Mouse (Mus musculus): Measurements from ENCODE around the gene Arpp21. TPM values are rescaled to one million over a fixed set of nuclear protein-coding genes. Genes with fewer than 3 reads are reported as not detected.

Arpp21 gene
- polyA plus RNA-seq, 1 experiment from 2014 or later: 32.2 TPM

DNA sequence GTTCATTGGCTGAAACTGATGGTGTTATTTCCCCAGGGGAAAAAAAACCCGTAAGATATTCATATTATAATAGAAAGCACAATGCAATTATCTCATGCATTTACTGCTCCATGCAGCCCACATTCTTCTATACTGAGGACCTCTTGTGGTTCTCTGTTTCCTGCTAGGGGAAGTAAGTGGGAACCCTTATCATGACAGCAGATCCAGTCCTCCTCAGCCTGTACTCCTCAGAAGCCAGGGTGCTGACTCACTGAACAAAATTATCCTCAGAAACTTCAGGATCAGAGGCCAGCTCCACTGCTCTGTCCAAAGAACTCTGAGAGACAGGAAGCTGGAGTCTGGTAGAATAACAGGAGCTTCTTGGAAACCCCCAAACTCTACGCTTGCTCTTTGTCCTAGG is 10.7 kb downstream of the Arpp21 start:
- Histone ChIP-seq H3K27me3 (ENCODE audit: control insufficient read depth, insufficient read depth, low read length) (no peaks in the 10 kb centered on the region), H3K27ac (ENCODE audit: low read length) (no peak overlapping the region), H3K9ac (ENCODE audit: low read length) (no peak overlapping the region), H3K4me2 (ENCODE audit: low read depth, low read length) (no peak overlapping the region), H3K36me3 (ENCODE audit: control insufficient read depth, insufficient read depth) (no peaks in the 10 kb centered on the region), H3K4me3 (ENCODE audit: low read length) (no peak overlapping the region), H3K9me3 (replicated peaks; ENCODE audit: control insufficient read depth, low read length) (no peaks in the 10 kb centered on the region), H3K4me1 (ENCODE audit: control insufficient read depth, insufficient read depth, low read length) (peaks cover 10% of the 10 kb centered on the region; the same call in 1 of the 2 replicates)
- 55% methylated on average over 2 of the region's 2 CpGs for WGBS
- ATAC-seq (replicated peaks; ENCODE audit: extremely low read depth, insufficient read depth, low FRiP score): peak; percentile 66; the same call in 1 of the 2 replicates

DNA sequence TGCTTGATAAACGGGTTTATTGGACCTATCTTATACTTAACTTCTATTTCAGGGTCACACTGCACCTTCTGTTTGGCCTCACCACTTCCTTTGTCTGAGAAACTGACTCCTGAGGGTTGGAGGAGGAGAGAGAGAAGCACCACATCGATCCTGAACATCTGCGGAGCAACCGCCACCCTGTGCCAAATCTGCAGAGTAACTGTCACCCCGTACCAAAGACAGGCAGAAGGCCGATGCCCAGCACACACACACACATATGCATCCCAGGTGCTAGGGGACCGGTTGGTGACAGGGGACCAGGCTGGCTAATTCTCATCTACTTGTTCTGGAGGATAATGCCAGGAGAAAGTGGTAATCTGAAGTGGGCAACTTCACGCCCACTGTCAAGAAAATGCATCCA is 16.4 kb downstream of the Arpp21 start:
- Histone ChIP-seq H3K9me3 (replicated peaks; ENCODE audit: control insufficient read depth, low read length) (no peaks in the 10 kb centered on the region), H3K4me3 (ENCODE audit: low read length) (no peak overlapping the region), H3K4me1 (ENCODE audit: control insufficient read depth, insufficient read depth, low read length) (no peaks in the 10 kb centered on the region), H3K27me3 (ENCODE audit: control insufficient read depth, insufficient read depth, low read length) (no peaks in the 10 kb centered on the region), H3K36me3 (ENCODE audit: control insufficient read depth, insufficient read depth) (no peaks in the 10 kb centered on the region), H3K27ac (ENCODE audit: low read length) (no peak overlapping the region), H3K4me2 (ENCODE audit: low read depth, low read length) (no peak overlapping the region), H3K9ac (ENCODE audit: low read length) (no peak overlapping the region)
- ATAC-seq (replicated peaks; ENCODE audit: extremely low read depth, insufficient read depth, low FRiP score): peak; percentile 56
- WGBS: 75% methylated on average over 8 of the region's 8 CpGs

DNA sequence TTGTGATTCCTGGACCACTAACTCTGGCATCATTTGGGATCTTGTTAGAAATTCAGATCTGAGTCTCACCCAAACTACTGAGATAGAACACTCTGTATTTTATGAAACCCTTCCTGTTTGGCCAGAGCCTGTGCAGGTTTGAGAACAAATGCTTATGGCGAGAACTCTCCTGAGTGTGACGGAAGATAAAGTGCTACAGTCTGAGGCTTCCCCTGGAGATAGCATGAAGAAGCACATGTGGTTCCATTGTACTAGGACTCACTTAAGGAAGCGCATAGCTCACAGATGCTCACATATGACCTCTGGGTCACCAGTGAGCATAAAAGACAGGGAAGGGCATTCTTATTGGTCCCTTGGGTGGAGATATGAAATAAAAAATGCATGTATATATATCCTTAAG is 17.5 kb downstream of the Arpp21 start:
- Histone ChIP-seq H3K27ac (ENCODE audit: low read length) (no peak overlapping the region; the same call in 1 of the 2 replicates), H3K4me3 (ENCODE audit: low read length) (no peak overlapping the region), H3K4me1 (ENCODE audit: control insufficient read depth, insufficient read depth, low read length) (no peaks in the 10 kb centered on the region), H3K4me2 (ENCODE audit: low read depth, low read length) (no peak overlapping the region), H3K9me3 (replicated peaks; ENCODE audit: control insufficient read depth, low read length) (no peaks in the 10 kb centered on the region), H3K36me3 (ENCODE audit: control insufficient read depth, insufficient read depth) (no peaks in the 10 kb centered on the region), H3K27me3 (ENCODE audit: control insufficient read depth, insufficient read depth, low read length) (no peaks in the 10 kb centered on the region), H3K9ac (ENCODE audit: low read length) (no peak overlapping the region)
- no peak for ATAC-seq (replicated peaks; ENCODE audit: extremely low read depth, insufficient read depth, low FRiP score)
- WGBS: 66% methylated on average over 3 of the region's 3 CpGs

DNA sequence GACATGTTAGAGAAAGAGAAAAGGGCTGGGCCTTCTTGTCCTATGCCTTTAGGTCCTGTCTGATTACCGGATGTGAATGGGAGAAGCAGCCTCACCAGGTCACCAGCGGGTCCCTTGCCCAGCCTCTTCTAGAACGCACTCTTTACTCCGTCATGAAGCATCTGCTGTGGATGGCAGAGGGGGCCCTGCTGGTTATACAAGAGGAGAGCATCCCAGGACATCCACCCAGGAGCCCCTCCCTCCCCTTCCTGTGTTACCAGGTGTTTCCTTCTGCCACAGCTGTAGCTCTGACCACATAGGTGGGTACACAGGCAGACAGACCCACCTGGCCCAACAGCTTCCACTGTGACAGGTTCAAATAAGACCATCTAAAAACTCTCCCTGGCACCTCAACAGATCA is 18.6 kb downstream of the Arpp21 start:
- Histone ChIP-seq H3K9ac (ENCODE audit: low read length) (no peak overlapping the region), H3K4me3 (ENCODE audit: low read length) (peak overlapping the region; percentile 35), H3K36me3 (ENCODE audit: control insufficient read depth, insufficient read depth) (no peaks in the 10 kb centered on the region), H3K9me3 (replicated peaks; ENCODE audit: control insufficient read depth, low read length) (no peaks in the 10 kb centered on the region), H3K27ac (ENCODE audit: low read length) (peak overlapping the region; percentile 53; the same call in 1 of the 2 replicates), H3K4me1 (ENCODE audit: control insufficient read depth, insufficient read depth, low read length) (no peaks in the 10 kb centered on the region), H3K27me3 (ENCODE audit: control insufficient read depth, insufficient read depth, low read length) (no peaks in the 10 kb centered on the region), H3K4me2 (ENCODE audit: low read depth, low read length) (no peak overlapping the region)
- WGBS: 77% methylated on average over 4 of the region's 4 CpGs
- peak; percentile 72 for ATAC-seq (replicated peaks; ENCODE audit: extremely low read depth, insufficient read depth, low FRiP score)

DNA sequence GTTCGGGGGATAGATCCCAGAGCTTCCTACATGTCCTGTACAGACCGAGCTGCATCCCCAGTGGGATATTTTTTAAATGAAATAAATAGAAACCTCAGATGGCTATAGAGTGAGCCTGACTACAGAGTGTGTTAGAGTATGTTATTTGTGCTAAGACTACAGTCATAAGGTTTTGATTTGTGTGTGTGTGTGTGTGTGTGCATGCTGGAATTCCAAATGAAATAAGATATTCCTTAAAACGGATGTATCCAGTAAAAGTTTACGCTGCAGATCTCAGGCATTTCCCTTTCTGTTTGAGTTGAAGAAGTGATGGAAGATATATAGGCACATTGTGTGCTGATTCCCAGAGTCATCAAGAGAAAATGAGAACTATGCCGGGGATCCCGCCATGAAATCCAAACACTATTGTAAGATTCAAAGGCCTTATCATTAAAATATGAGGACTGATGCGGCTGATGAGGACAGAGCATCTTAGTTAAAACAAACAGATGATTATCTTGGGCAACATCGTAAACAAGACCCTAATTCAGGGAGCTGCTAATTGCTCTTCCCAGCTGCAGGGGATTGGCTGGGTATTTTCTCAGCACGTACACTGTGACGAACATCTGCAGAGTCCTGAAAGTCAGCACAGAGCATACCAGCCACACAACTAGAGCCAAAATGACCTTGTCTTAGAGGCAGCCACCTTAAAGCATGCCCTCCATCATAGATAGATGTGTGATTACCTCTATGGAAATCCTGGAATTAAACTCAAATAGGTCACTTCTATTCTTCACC is 20.5 kb downstream of the Arpp21 start:
- Histone ChIP-seq H3K9me3 (replicated peaks; ENCODE audit: control insufficient read depth, low read length) (no peaks in the 10 kb centered on the region), H3K27me3 (ENCODE audit: control insufficient read depth, insufficient read depth, low read length) (no peaks in the 10 kb centered on the region), H3K9ac (ENCODE audit: low read length) (0 out of 2 replicates have a peak overlapping the region, but pooled peaks have one; percentile 41), H3K36me3 (ENCODE audit: control insufficient read depth, insufficient read depth) (no peaks in the 10 kb centered on the region), H3K4me2 (ENCODE audit: low read depth, low read length) (peak overlapping the region; percentile 18; the same call in 1 of the 2 replicates), H3K27ac (ENCODE audit: low read length) (no peak overlapping the region), H3K4me1 (ENCODE audit: control insufficient read depth, insufficient read depth, low read length) (no peaks in the 10 kb centered on the region), H3K4me3 (ENCODE audit: low read length) (peak overlapping the region; percentile 35)
- ATAC-seq (replicated peaks; ENCODE audit: extremely low read depth, insufficient read depth, low FRiP score): no peak
- WGBS: 64% methylated on average over 10 of the region's 10 CpGs

DNA sequence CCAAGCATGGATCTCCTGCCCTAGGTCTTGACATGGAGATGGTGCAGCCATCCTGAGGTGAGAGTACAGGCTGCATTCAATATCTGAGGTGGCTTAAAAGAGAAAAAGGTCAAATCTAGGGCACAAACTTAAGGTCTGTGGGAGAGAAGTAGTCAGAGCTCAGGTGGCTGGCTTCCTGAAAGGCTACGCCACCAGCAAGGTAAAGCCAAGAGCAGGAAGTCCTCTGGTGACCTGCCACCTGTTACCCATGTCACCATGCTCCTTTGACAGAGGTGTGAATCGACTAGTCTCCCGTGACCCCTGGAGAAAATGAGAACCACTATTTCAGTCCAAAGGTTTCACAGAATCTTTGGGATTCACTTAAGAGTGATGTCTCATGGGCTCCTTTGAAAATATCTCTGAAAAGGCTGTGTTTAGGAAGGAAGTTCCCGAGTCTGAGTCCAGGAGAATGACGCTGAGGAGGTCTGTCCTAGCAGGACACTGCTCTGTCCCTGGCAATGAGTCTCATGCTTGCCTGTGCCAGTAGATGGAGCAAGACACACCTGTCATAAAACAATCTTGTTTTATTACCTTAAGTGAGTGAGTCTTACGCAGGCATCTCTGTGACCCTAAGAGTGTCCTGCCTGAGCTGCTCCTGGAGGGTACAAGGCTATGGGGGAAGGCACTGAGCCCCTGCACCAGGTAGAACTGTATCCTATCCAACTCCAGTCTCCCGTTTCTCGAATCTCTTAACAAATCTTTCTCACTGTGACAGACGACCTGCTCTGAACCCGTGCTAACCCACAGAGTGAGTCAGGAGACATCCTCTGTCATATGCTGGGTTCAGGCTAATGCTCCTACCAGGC is 22.1 kb downstream of the Arpp21 start:
- H3K27me3 ChIP-seq (ENCODE audit: control insufficient read depth, insufficient read depth, low read length): no peaks in the 10 kb centered on the region
- H3K4me1 ChIP-seq (ENCODE audit: control insufficient read depth, insufficient read depth, low read length): no peaks in the 10 kb centered on the region
- no peaks in the 10 kb centered on the region for H3K9me3 ChIP-seq (replicated peaks; ENCODE audit: control insufficient read depth, low read length)
- no peak overlapping the region for H3K27ac ChIP-seq (ENCODE audit: low read length)
- H3K4me3 ChIP-seq (ENCODE audit: low read length): peak overlapping the region; percentile 2; the same call in 1 of the 2 replicates
- H3K9ac ChIP-seq (ENCODE audit: low read length): no peak overlapping the region
- peak overlapping the region; percentile 3; the same call in 1 of the 2 replicates for H3K4me2 ChIP-seq (ENCODE audit: low read depth, low read length)
- whole genome bisulfite sequencing: 67% methylated on average over 10 of the region's 10 CpGs
- ATAC-seq (replicated peaks; ENCODE audit: extremely low read depth, insufficient read depth, low FRiP score): no peak
- no peaks in the 10 kb centered on the region for H3K36me3 ChIP-seq (ENCODE audit: control insufficient read depth, insufficient read depth)

DNA sequence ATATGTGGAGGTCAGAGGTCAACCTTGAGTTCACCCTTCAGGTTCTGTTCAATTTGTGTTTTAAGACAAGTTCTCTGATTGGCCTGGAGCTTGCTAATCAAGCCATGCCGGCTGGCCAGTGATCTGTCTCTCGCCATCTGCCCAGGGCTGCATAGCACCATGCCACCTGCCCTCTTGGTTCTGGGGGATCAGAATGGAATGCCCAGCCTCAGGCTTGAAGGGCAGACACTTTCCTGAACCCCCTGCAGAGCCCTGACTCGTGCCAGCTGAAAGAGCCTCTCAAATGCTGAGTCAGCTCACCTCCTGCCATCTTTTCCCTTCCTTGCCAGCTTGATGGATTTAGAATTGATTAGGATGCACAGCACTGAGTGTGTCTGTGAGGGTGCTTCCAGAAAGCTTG is 25.9 kb downstream of the Arpp21 start:
- no peak overlapping the region for H3K4me2 ChIP-seq (ENCODE audit: low read depth, low read length)
- no peaks in the 10 kb centered on the region for H3K36me3 ChIP-seq (ENCODE audit: control insufficient read depth, insufficient read depth)
- H3K4me3 ChIP-seq (ENCODE audit: low read length): no peak overlapping the region
- WGBS: 72% methylated on average over 3 of the region's 3 CpGs
- no peaks in the 10 kb centered on the region for H3K27me3 ChIP-seq (ENCODE audit: control insufficient read depth, insufficient read depth, low read length)
- H3K9me3 ChIP-seq (replicated peaks; ENCODE audit: control insufficient read depth, low read length): no peaks in the 10 kb centered on the region
- no peak for ATAC-seq (replicated peaks; ENCODE audit: extremely low read depth, insufficient read depth, low FRiP score)
- no peak overlapping the region for H3K27ac ChIP-seq (ENCODE audit: low read length)
- H3K4me1 ChIP-seq (ENCODE audit: control insufficient read depth, insufficient read depth, low read length): peaks cover 4% of the 10 kb centered on the region; the same call in 1 of the 2 replicates
- no peak overlapping the region for H3K9ac ChIP-seq (ENCODE audit: low read length)

DNA sequence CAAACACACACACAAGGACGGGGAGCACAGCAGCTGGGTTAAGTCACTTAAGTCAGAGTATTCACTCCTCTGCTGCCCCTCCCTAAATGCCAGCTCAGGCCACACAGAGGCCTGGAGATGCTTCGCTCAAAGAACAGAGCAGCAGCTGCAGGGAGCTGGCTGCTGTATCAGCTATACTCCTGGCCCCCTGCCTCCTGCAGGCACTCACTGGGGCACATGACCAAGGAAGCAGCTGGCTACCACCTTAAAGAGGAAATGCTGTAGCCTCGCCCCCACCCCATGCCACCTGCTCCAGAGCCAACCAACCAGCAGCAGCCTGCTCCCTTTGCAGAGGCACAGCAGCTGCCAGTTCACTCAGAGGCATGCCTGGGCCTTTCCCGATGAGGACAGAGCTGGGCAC is 28.0 kb downstream of the Arpp21 start:
- no peaks in the 10 kb centered on the region for H3K27me3 ChIP-seq (ENCODE audit: control insufficient read depth, insufficient read depth, low read length)
- H3K4me3 ChIP-seq (ENCODE audit: low read length): no peak overlapping the region
- 0 out of 2 replicates have a peak overlapping the region, but pooled peaks have one; percentile 36 for H3K9ac ChIP-seq (ENCODE audit: low read length)
- H3K4me2 ChIP-seq (ENCODE audit: low read depth, low read length): no peak overlapping the region; the same call in 1 of the 2 replicates
- peaks cover 4% of the 10 kb centered on the region; the same call in 1 of the 2 replicates for H3K4me1 ChIP-seq (ENCODE audit: control insufficient read depth, insufficient read depth, low read length)
- H3K36me3 ChIP-seq (ENCODE audit: control insufficient read depth, insufficient read depth): no peaks in the 10 kb centered on the region
- WGBS: 27% methylated on average over 4 of the region's 4 CpGs
- H3K27ac ChIP-seq (ENCODE audit: low read length): no peak overlapping the region
- peak; percentile 90 for ATAC-seq (replicated peaks; ENCODE audit: extremely low read depth, insufficient read depth, low FRiP score)
- no peaks in the 10 kb centered on the region for H3K9me3 ChIP-seq (replicated peaks; ENCODE audit: control insufficient read depth, low read length)

DNA sequence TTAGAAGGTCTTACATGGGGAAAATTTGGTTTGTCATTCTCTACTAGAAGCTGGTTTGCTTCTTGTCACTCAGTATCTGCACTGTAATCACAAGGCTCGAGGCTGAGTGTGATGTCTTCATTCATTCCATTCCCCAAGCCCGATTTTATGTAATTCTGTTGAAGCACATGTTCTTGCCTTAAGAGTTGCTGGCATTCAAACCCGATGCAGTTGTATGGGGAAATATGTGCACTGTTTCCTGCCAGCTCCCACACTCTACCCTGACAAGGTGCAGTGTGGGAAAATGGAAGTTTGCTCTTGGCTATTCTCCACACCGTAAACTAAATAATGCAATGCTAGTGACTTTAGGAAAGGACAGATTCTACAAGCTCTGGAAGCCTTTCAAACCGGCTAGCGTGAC is 37.4 kb downstream of the Arpp21 start:
- Histone ChIP-seq H3K9ac (ENCODE audit: low read length) (no peak overlapping the region), H3K27me3 (ENCODE audit: control insufficient read depth, insufficient read depth, low read length) (no peaks in the 10 kb centered on the region), H3K4me2 (ENCODE audit: low read depth, low read length) (no peak overlapping the region), H3K4me3 (ENCODE audit: low read length) (no peak overlapping the region), H3K27ac (ENCODE audit: low read length) (no peak overlapping the region), H3K9me3 (replicated peaks; ENCODE audit: control insufficient read depth, low read length) (no peaks in the 10 kb centered on the region), H3K36me3 (ENCODE audit: control insufficient read depth, insufficient read depth) (no peaks in the 10 kb centered on the region), H3K4me1 (ENCODE audit: control insufficient read depth, insufficient read depth, low read length) (no peaks in the 10 kb centered on the region)
- 71% methylated on average over 6 of the region's 6 CpGs for WGBS
- ATAC-seq (replicated peaks; ENCODE audit: extremely low read depth, insufficient read depth, low FRiP score): no peak

All from heart, embryonic 16.5 days (tissue).